Mouse (Mus musculus): ENCODE data around the gene Def8. TPM values are rescaled to one million over a fixed set of nuclear protein-coding genes. Genes with fewer than 3 reads are reported as not detected.
"Not testable (repeated sequence)": the region's sequence is repeated elsewhere in the genome, so short reads cannot be mapped to it uniquely, and the experiment has no call there.

Gene Def8
- polyA plus RNA-seq, 1 experiment from 2014 or later, result 34.1 TPM

GRCm38 (mm10) chr8:123412560-123413170 lies 10.7 kb upstream of the Def8 start:
- no peak overlapping the region for H3K4me3 ChIP-seq (ENCODE audit: low read depth, low read length)
- no peak overlapping the region for H3K9ac ChIP-seq
- peaks cover 59% of the 10 kb centered on the region for H3K27me3 ChIP-seq (ENCODE audit: insufficient read depth, low read length)
- H3K4me2 ChIP-seq, result no peak overlapping the region
- no peaks in the 10 kb centered on the region for H3K36me3 ChIP-seq (ENCODE audit: insufficient read depth)
- 3% methylated on average over 12 of the region's 12 CpGs for WGBS
- no peak overlapping the region for H3K27ac ChIP-seq (ENCODE audit: low read depth)
- no peak for ATAC-seq (ENCODE audit: insufficient read depth)
- H3K4me1 ChIP-seq (ENCODE audit: insufficient read depth), result no peaks in the 10 kb centered on the region
- TF ChIP-seq CTCF (IDR thresholded peaks at IDR 0.05; ENCODE audit: low read depth), result no peak
- H3K9me3 ChIP-seq (ENCODE audit: low read depth, low read length), result no peaks in the 10 kb centered on the region
- DNase-seq, result no peak

GRCm38 (mm10) chr8:123414255-123414654 lies 9.1 kb upstream of the Def8 start:
- Histone ChIP-seq H3K9ac (no peak overlapping the region), H3K4me3 (ENCODE audit: low read depth, low read length) (no peak overlapping the region), H3K9me3 (ENCODE audit: low read depth, low read length) (no peaks in the 10 kb centered on the region), H3K36me3 (ENCODE audit: insufficient read depth) (no peaks in the 10 kb centered on the region), H3K27ac (ENCODE audit: low read depth) (no peak overlapping the region), H3K4me2 (no peak overlapping the region), H3K4me1 (ENCODE audit: insufficient read depth) (no peaks in the 10 kb centered on the region), H3K27me3 (ENCODE audit: insufficient read depth, low read length) (peaks cover 51% of the 10 kb centered on the region)
- ATAC-seq (ENCODE audit: insufficient read depth), result no peak
- no peak for TF ChIP-seq CTCF (IDR thresholded peaks at IDR 0.05; ENCODE audit: low read depth)
- WGBS, result 8% methylated on average over 9 of the region's 9 CpGs
- DNase-seq, result peak; percentile 61

DNA sequence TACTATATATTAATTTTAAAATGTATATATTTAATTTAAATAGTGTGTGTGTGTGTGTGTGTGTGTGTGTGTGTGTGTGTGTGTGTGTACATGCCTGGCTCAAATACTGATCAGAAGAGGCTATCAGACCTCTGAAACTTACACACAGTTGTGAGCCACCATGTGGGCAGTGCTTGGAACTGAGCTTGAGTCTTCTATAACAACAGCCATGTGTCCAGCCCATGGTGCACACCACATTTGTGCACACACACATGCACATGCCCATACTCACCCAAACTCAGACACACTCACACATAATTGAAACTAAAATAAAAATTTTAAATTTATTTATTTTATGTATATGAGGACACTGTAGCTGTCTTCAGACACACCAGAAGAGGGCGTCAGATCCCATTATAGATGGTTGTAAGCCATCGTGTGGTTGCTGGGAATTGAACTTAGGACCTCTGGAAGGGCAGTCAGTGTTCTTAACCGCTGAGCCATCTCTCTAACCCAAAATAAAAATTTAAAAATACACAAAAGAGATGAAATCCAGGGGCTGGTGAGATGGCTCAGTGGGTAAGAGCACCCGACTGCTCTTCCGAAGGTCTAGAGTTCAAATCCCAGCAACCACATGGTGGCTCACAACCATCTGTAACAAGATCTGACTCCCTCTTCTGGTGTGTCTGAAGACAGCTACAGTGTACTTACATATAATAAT lies 8.2 kb upstream of the Def8 start:
- not testable (repeated sequence) for H3K36me3 ChIP-seq (ENCODE audit: insufficient read depth); ATAC-seq (ENCODE audit: insufficient read depth); H3K9ac ChIP-seq; H3K27ac ChIP-seq (ENCODE audit: low read depth); H3K4me3 ChIP-seq (ENCODE audit: low read depth, low read length); H3K4me2 ChIP-seq; DNase-seq; H3K4me1 ChIP-seq (ENCODE audit: insufficient read depth); H3K9me3 ChIP-seq (ENCODE audit: low read depth, low read length)
- peaks cover 42% of the 10 kb centered on the region for H3K27me3 ChIP-seq (ENCODE audit: insufficient read depth, low read length)
- 72% methylated on average over 5 of the region's 5 CpGs for WGBS

- no peaks in the 10 kb centered on the region for H3K4me1 ChIP-seq (ENCODE audit: insufficient read depth)
- H3K27ac ChIP-seq (ENCODE audit: low read depth), result no peak overlapping the region
- H3K4me3 ChIP-seq (ENCODE audit: low read depth, low read length), result no peak overlapping the region
- DNase-seq, result peak; percentile 49
- ATAC-seq (ENCODE audit: insufficient read depth), result no peak
- no peaks in the 10 kb centered on the region for H3K9me3 ChIP-seq (ENCODE audit: low read depth, low read length)
- whole genome bisulfite sequencing, result 76% methylated on average over 8 of the region's 8 CpGs
- H3K4me2 ChIP-seq, result no peak overlapping the region
- H3K9ac ChIP-seq, result no peak overlapping the region
- H3K36me3 ChIP-seq (ENCODE audit: insufficient read depth), result no peaks in the 10 kb centered on the region
- TF ChIP-seq CTCF (IDR thresholded peaks at IDR 0.05; ENCODE audit: low read depth), result peak; percentile 33
- peaks cover 31% of the 10 kb centered on the region for H3K27me3 ChIP-seq (ENCODE audit: insufficient read depth, low read length)
These were observed 7.1 kb upstream of the Def8 start for GRCm38 (mm10) chr8:123415967-123416943.

DNA sequence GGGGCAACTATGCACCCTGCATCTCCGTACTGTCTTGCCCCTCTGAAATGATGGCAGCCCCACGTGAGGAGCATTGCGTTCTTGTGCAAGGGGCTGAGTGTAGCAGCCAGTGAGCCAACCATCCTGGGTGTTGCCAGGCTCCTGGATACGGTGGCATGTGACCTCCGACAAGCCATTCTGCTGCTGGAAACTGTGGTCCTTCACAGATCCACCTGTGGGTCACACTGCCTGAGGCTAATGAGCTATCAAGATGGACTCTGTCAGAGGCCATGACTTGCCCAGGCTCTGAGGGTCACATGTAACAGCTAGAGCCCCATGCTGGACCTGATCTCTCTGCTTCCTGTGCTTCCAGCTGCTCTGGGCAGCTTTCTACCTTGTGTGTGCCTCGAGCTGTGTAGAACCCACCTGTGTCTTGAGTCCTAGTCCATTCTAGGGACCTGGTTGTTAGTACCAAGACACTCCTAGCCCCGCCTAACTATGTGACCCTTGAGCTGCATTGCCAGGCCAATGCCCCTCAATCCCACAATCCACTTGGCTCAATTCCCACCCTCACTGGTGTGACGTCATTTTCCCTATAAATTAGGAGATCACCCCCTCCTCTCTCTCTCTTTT lies 6.3 kb upstream of the Def8 start:
- 73% methylated on average over 8 of the region's 8 CpGs for WGBS
- Histone ChIP-seq H3K4me3 (ENCODE audit: low read depth, low read length) (no peak overlapping the region), H3K4me2 (no peak overlapping the region), H3K9me3 (ENCODE audit: low read depth, low read length) (no peaks in the 10 kb centered on the region), H3K27me3 (ENCODE audit: insufficient read depth, low read length) (peaks cover 23% of the 10 kb centered on the region), H3K9ac (no peak overlapping the region), H3K4me1 (ENCODE audit: insufficient read depth) (no peaks in the 10 kb centered on the region), H3K36me3 (ENCODE audit: insufficient read depth) (no peaks in the 10 kb centered on the region), H3K27ac (ENCODE audit: low read depth) (no peak overlapping the region)
- TF ChIP-seq CTCF (IDR thresholded peaks at IDR 0.05; ENCODE audit: low read depth), result no peak
- DNase-seq (no peak), ATAC-seq (ENCODE audit: insufficient read depth) (no peak)

DNA sequence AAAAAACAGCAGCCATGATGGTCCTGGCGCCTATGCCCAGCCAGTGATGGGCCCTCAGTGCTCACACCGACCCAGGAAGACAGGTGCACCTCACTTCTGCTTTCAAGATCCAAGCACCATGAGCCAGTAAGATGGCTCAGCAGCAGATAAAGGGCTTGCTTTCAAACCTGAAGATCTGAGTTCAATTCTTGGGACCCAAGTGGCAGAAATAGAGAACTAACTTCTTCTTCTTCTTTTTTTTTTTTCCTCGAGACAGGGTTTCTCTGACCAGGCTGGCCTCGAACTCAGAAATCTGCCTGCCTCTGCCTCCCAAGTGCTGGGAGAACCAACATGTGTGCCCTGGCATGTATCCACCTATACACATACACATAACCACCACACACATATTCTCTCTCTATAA lies 3.6 kb upstream of the Def8 start:
- Histone ChIP-seq H3K27me3 (ENCODE audit: insufficient read depth, low read length) (no peaks in the 10 kb centered on the region), H3K4me1 (ENCODE audit: insufficient read depth) (no peaks in the 10 kb centered on the region), H3K9ac (no peak overlapping the region), H3K27ac (ENCODE audit: low read depth) (no peak overlapping the region), H3K36me3 (ENCODE audit: insufficient read depth) (no peaks in the 10 kb centered on the region), H3K4me2 (no peak overlapping the region), H3K4me3 (ENCODE audit: low read depth, low read length) (no peak overlapping the region), H3K9me3 (ENCODE audit: low read depth, low read length) (no peaks in the 10 kb centered on the region)
- ATAC-seq (ENCODE audit: insufficient read depth), result no peak
- TF ChIP-seq CTCF (IDR thresholded peaks at IDR 0.05; ENCODE audit: low read depth), result no peak
- 83% methylated on average over 4 of the region's 4 CpGs for WGBS
- DNase-seq, result no peak
